Comparison of ENCODE assay signal across 16 mouse cellular contexts in genomic region chr14:32381066-32381465, GRCm38 (mm10). TPM values are rescaled to one million over a fixed set of nuclear protein-coding genes. Genes with fewer than 3 reads are reported as not detected.
DNase-seq lines count a peak whose midpoint lies in the region; ATAC-seq and TF ChIP-seq lines count a peak whose summit lies in the region.
"Had no signal": no experiment of that assay in that cellular context is flagged by ENCODE, and none has a peak within 500 bp of the region (broad histone marks: within the 10 kb centered on the region; RNA-seq: fewer than 3 reads in every experiment).

No protein-coding gene starts in this region.

- TF ChIP-seq POLR2A in cerebellum, adult 2 months (IDR thresholded peaks at IDR 0.05; ENCODE audit: borderline replicate concordance, insufficient read depth, low read length), result no peak

- DNase-seq in embryo, embryonic 10 days (ENCODE audit: low spot score), result peak; percentile 39
- no peak for DNase-seq in embryo, embryonic 9.5 days (ENCODE audit: extremely low spot score)
- DNase-seq in hindbrain, embryonic 10.5 days (ENCODE audit: low spot score), result peak; percentile 8
- DNase-seq in cerebellum, adult 2 months, result peak; percentile 50 to 55
- no peak for DNase-seq in gastrocnemius, adult 2 months
- DNase-seq: lung, postnatal 10 days; thymus, adult 2 months had no signal

- H3K36me3 ChIP-seq in hindbrain, embryonic 10.5 days, result no peaks in the 10 kb centered on the region
- no peaks in the 10 kb centered on the region for H3K36me3 ChIP-seq in hindbrain, embryonic 12.5 days
- H3K36me3 ChIP-seq in hindbrain, embryonic 13.5 days, result no peaks in the 10 kb centered on the region
- no peaks in the 10 kb centered on the region for H3K36me3 ChIP-seq in intestine, embryonic 16.5 days (ENCODE audit: control insufficient read depth, insufficient read depth, low read length)
- H3K36me3 ChIP-seq: kidney, embryonic 15.5 days; limb, embryonic 15.5 days had no signal

- H3K9me3 ChIP-seq in hindbrain, embryonic 10.5 days, result no peaks in the 10 kb centered on the region
- H3K9me3 ChIP-seq in hindbrain, embryonic 12.5 days (replicated peaks), result no peaks in the 10 kb centered on the region
- H3K9me3 ChIP-seq in hindbrain, embryonic 13.5 days, result no peaks in the 10 kb centered on the region
- no peaks in the 10 kb centered on the region for H3K9me3 ChIP-seq in intestine, embryonic 16.5 days (ENCODE audit: control insufficient read depth, low read length)
- H3K9me3 ChIP-seq: kidney, embryonic 15.5 days; limb, embryonic 15.5 days had no signal

- TF ChIP-seq CTCF in cerebellum, adult 2 months (IDR thresholded peaks at IDR 0.05; ENCODE audit: borderline replicate concordance, insufficient read depth, low read depth, low read length), result no peak
- no peak for TF ChIP-seq CTCF in gastrocnemius, adult 2 months (IDR thresholded peaks at IDR 0.05)

- H3K4me1 ChIP-seq in hindbrain, embryonic 10.5 days (replicated peaks), result peaks cover 28% of the 10 kb centered on the region
- peaks cover 25% of the 10 kb centered on the region for H3K4me1 ChIP-seq in hindbrain, embryonic 12.5 days
- H3K4me1 ChIP-seq in cerebellum, adult 2 months (ENCODE audit: control insufficient read depth, insufficient read depth, low read length), result peaks cover 4% of the 10 kb centered on the region; the same call in 1 of the 2 replicates
- H3K4me1 ChIP-seq in hindbrain, embryonic 13.5 days (replicated peaks), result peaks cover 28% of the 10 kb centered on the region
- H3K4me1 ChIP-seq in intestine, embryonic 16.5 days (ENCODE audit: control insufficient read depth, insufficient read depth, low read length), result peaks cover 5% of the 10 kb centered on the region; the same call in 1 of the 2 replicates

- H3K27me3 ChIP-seq in hindbrain, embryonic 10.5 days (ENCODE audit: insufficient read depth, poor library complexity, severe bottlenecking), result peaks cover 35% of the 10 kb centered on the region
- peaks cover 20% of the 10 kb centered on the region for H3K27me3 ChIP-seq in hindbrain, embryonic 12.5 days
- H3K27me3 ChIP-seq in cerebellum, adult 2 months (ENCODE audit: control insufficient read depth, insufficient read depth, low read length), result no peaks in the 10 kb centered on the region; the same call in 1 of the 2 replicates
- peaks cover 14% of the 10 kb centered on the region; the same call in 1 of the 2 replicates for H3K27me3 ChIP-seq in hindbrain, embryonic 13.5 days
- H3K27me3 ChIP-seq in intestine, embryonic 16.5 days (replicated peaks; ENCODE audit: control insufficient read depth, insufficient read depth, low read length), result peaks cover 5% of the 10 kb centered on the region; the same call in 1 of the 2 replicates

- H3K4me3 ChIP-seq in hindbrain, embryonic 10.5 days, result no peak overlapping the region
- no peak overlapping the region for H3K4me3 ChIP-seq in hindbrain, embryonic 12.5 days
- peak overlapping the region; percentile 5 for H3K4me3 ChIP-seq in cerebellum, adult 2 months (replicated peaks; ENCODE audit: insufficient read depth, low read depth, low read length)
- no peak overlapping the region for H3K4me3 ChIP-seq in hindbrain, embryonic 13.5 days
- H3K4me3 ChIP-seq in intestine, embryonic 16.5 days (ENCODE audit: low read length), result no peak overlapping the region
- H3K4me3 ChIP-seq in gastrocnemius, adult 2 months, result no peak overlapping the region
- H3K4me3 ChIP-seq: erythroblast, embryonic 14.5 days; kidney, embryonic 15.5 days; limb, embryonic 15.5 days had no signal

- no peak overlapping the region for H3K27ac ChIP-seq in hindbrain, embryonic 10.5 days
- no peak overlapping the region for H3K27ac ChIP-seq in hindbrain, embryonic 12.5 days
- no peak overlapping the region for H3K27ac ChIP-seq in cerebellum, adult 2 months (ENCODE audit: insufficient read depth, low read length)
- H3K27ac ChIP-seq in hindbrain, embryonic 13.5 days, result no peak overlapping the region
- no peak overlapping the region for H3K27ac ChIP-seq in intestine, embryonic 16.5 days (ENCODE audit: low read length)
- no peak overlapping the region for H3K27ac ChIP-seq in gastrocnemius, adult 2 months
- H3K27ac ChIP-seq: kidney, embryonic 15.5 days; limb, embryonic 15.5 days had no signal

- no peak overlapping the region for H3K9ac ChIP-seq in hindbrain, embryonic 12.5 days
- no peak overlapping the region for H3K9ac ChIP-seq in hindbrain, embryonic 13.5 days
- H3K9ac ChIP-seq in intestine, embryonic 16.5 days (ENCODE audit: low read depth, low read length), result no peak overlapping the region
- H3K9ac ChIP-seq: kidney, embryonic 15.5 days; limb, embryonic 15.5 days had no signal

- 36% methylated on average over 7 of the region's 7 CpGs for WGBS in hindbrain, embryonic 10.5 days
- 34% methylated on average over 7 of the region's 7 CpGs for WGBS in hindbrain, embryonic 12.5 days
- WGBS in cerebellum, adult 2 months, result 11% methylated on average over 7 of the region's 7 CpGs
- WGBS in hindbrain, embryonic 13.5 days, result 37% methylated on average over 7 of the region's 7 CpGs
- WGBS in intestine, embryonic 16.5 days, result 27% methylated on average over 7 of the region's 7 CpGs

- intact Hi-C loops in gastrocnemius, adult 2 months (cut with DNase I), result no loop called here

- no peak for ATAC-seq in hindbrain, embryonic 12.5 days (ENCODE audit: low FRiP score)
- ATAC-seq in hindbrain, embryonic 13.5 days (ENCODE audit: low FRiP score), result peak; percentile 49; the same call in 1 of the 2 replicates
- ATAC-seq in intestine, embryonic 16.5 days, result no peak

- no peak overlapping the region for H3K4me2 ChIP-seq in hindbrain, embryonic 12.5 days (replicated peaks)
- H3K4me2 ChIP-seq in hindbrain, embryonic 13.5 days, result no peak overlapping the region; the same call in 1 of the 2 replicates
- no peak overlapping the region for H3K4me2 ChIP-seq in intestine, embryonic 16.5 days (ENCODE audit: low read depth, low read length)
- H3K4me2 ChIP-seq: kidney, embryonic 15.5 days; limb, embryonic 15.5 days had no signal

RNA-seq across cellular contexts. Expression of gene 1700024G13Rik, which starts 7.1 kb away (rescaled TPM):
- polyA plus RNA-seq in hindbrain, embryonic 10.5 days (2016; fragmentation: Nextera tagmentation; extraction: Ambion mirVana), result 0.32 and 2.0 TPM in 2 replicates
- polyA plus RNA-seq in hindbrain, embryonic 12.5 days (2016; fragmentation: Nextera tagmentation; extraction: Ambion mirVana), result 0.85 and 0.94 TPM in 2 replicates
- polyA plus RNA-seq in cerebellum, adult 2 months (2012; rRNA removed), result 0.52 and 0.71 TPM in 2 replicates
- polyA plus RNA-seq in hindbrain, embryonic 13.5 days (2015; fragmentation: Nextera tagmentation; extraction: Ambion mirVana), result 0.31 and 1.8 TPM in 2 replicates
- not detected in 2 replicates for polyA plus RNA-seq in intestine, embryonic 16.5 days (2015; fragmentation: Nextera tagmentation; extraction: Ambion mirVana)
- not detected for total RNA-seq in gastrocnemius, adult 2 months (2021)
- total RNA-seq: adrenal gland, adult 18-20 months; heart, adult 18-20 months; MEL had no signal
- polyA plus RNA-seq: erythroblast, embryonic 14.5 days; kidney, embryonic 15.5 days; limb, embryonic 15.5 days; thymus, adult 2 months had no signal

RNA-seq across cellular contexts. Expression of gene Ogdhl, which starts 59.2 kb away (rescaled TPM):
- 15.7 and 17.8 TPM in 2 replicates for polyA plus RNA-seq in hindbrain, embryonic 10.5 days (2016; fragmentation: Nextera tagmentation; extraction: Ambion mirVana)
- 19.6 and 23.7 TPM in 2 replicates for polyA plus RNA-seq in hindbrain, embryonic 12.5 days (2016; fragmentation: Nextera tagmentation; extraction: Ambion mirVana)
- polyA plus RNA-seq in cerebellum, adult 2 months (2012; rRNA removed), result 91.2 and 94.7 TPM in 2 replicates
- polyA plus RNA-seq in hindbrain, embryonic 13.5 days (2015; fragmentation: Nextera tagmentation; extraction: Ambion mirVana), result 21.8 and 24.9 TPM in 2 replicates
- polyA plus RNA-seq in intestine, embryonic 16.5 days (2015; fragmentation: Nextera tagmentation; extraction: Ambion mirVana), result 20.7 and 24.2 TPM in 2 replicates
- total RNA-seq in gastrocnemius, adult 2 months (2021), result under 1 TPM; 0.48 to 0.61 TPM
- polyA plus RNA-seq: erythroblast, embryonic 14.5 days had no signal

Comparison
In these comparisons a context has a peak if more than half of its experiments do, and no peak if none do; other contexts are left out.
1. DNase-seq: peak in embryo, embryonic 10 days (single experiment), hindbrain, embryonic 10.5 days (single experiment) and cerebellum, adult 2 months (2 of 2); none in embryo, embryonic 9.5 days (single experiment) and gastrocnemius, adult 2 months (single experiment).